In genomic region chr9:121974141-121974986, GRCm38 (mm10) we compare ENCODE assay signal across 11 mouse cellular contexts. TPM values are rescaled to one million over a fixed set of nuclear protein-coding genes. Genes with fewer than 3 reads are reported as not detected.
A peak's percentile ranks its signal among the peaks of the same experiment; 100 is the strongest.
DNase-seq lines count a peak whose midpoint lies in the region; ATAC-seq and TF ChIP-seq lines count a peak whose summit lies in the region.
"Had no signal": no experiment of that assay in that cellular context is flagged by ENCODE, and none has a peak within 500 bp of the region (broad histone marks: within the 10 kb centered on the region; RNA-seq: fewer than 3 reads in every experiment).

No protein-coding gene starts in this region.

- H3K9me3 ChIP-seq in midbrain, embryonic 15.5 days, result no peaks in the 10 kb centered on the region
- no peaks in the 10 kb centered on the region for H3K9me3 ChIP-seq in midbrain, embryonic 13.5 days
- H3K9me3 ChIP-seq: embryonic facial prominence, embryonic 12.5 days; midbrain, embryonic 12.5 days had no signal

- no peak for DNase-seq in frontal cortex, postnatal 36 days (ENCODE audit: low spot score in 2 of 2)
- DNase-seq in gastrocnemius, postnatal 10 days, result peak; percentile 48
- peak; percentile 37 to 70 for DNase-seq in lung, postnatal 4 days
- DNase-seq in thymus, adult 2 months, result no peak
- no peak for DNase-seq in yolk sac, embryonic 10.5 days (ENCODE audit: low spot score)

- H3K4me2 ChIP-seq in midbrain, embryonic 15.5 days, result no peak overlapping the region
- H3K4me2 ChIP-seq in midbrain, embryonic 13.5 days (replicated peaks), result no peak overlapping the region
- H3K4me2 ChIP-seq: embryonic facial prominence, embryonic 12.5 days; midbrain, embryonic 12.5 days had no signal

- H3K27ac ChIP-seq in midbrain, embryonic 15.5 days, result 0 out of 2 replicates have a peak overlapping the region, but pooled peaks have one; percentile 10
- no peak overlapping the region for H3K27ac ChIP-seq in midbrain, embryonic 13.5 days
- H3K27ac ChIP-seq in thymus, adult 2 months (ENCODE audit: control insufficient read depth, insufficient read depth, low read length), result no peak overlapping the region
- H3K27ac ChIP-seq: embryonic facial prominence, embryonic 12.5 days; left cerebral cortex, adult 2 months; midbrain, embryonic 12.5 days had no signal

- 82% methylated on average over 12 of the region's 12 CpGs for WGBS in midbrain, embryonic 15.5 days
- WGBS in midbrain, embryonic 13.5 days, result 87% methylated on average over 12 of the region's 12 CpGs
- 91% methylated on average over 12 of the region's 12 CpGs for WGBS in thymus, adult 2 months

- H3K4me3 ChIP-seq in midbrain, embryonic 15.5 days, result no peak overlapping the region
- no peak overlapping the region for H3K4me3 ChIP-seq in midbrain, embryonic 13.5 days (replicated peaks)
- H3K4me3 ChIP-seq in thymus, adult 2 months (ENCODE audit: control insufficient read depth, insufficient read depth, low read length), result no peak overlapping the region
- H3K4me3 ChIP-seq: embryonic facial prominence, embryonic 12.5 days; left cerebral cortex, adult 2 months; midbrain, embryonic 12.5 days had no signal

- TF ChIP-seq CTCF in thymus, adult 2 months (IDR thresholded peaks at IDR 0.05; ENCODE audit: borderline replicate concordance, control insufficient read depth, extremely low read depth, insufficient read depth, low read length, poor library complexity), result no peak

- no peaks in the 10 kb centered on the region for H3K36me3 ChIP-seq in midbrain, embryonic 15.5 days (replicated peaks)
- H3K36me3 ChIP-seq in midbrain, embryonic 13.5 days, result no peaks in the 10 kb centered on the region; the same call in 1 of the 2 replicates
- no peaks in the 10 kb centered on the region for H3K36me3 ChIP-seq in thymus, adult 2 months (ENCODE audit: control insufficient read depth, insufficient read depth, low read length)
- H3K36me3 ChIP-seq: embryonic facial prominence, embryonic 12.5 days; midbrain, embryonic 12.5 days had no signal

- ATAC-seq in frontal cortex, adult (ENCODE audit: low TSS enrichment), result peak; percentile 44; the same call in 1 of the 2 replicates
- no peak for ATAC-seq in midbrain, embryonic 15.5 days (replicated peaks)
- ATAC-seq in midbrain, embryonic 13.5 days, result no peak

- H3K4me1 ChIP-seq in midbrain, embryonic 15.5 days, result no peaks in the 10 kb centered on the region
- no peaks in the 10 kb centered on the region for H3K4me1 ChIP-seq in midbrain, embryonic 13.5 days (replicated peaks)
- no peaks in the 10 kb centered on the region for H3K4me1 ChIP-seq in thymus, adult 2 months (replicated peaks; ENCODE audit: control insufficient read depth, insufficient read depth, low read length)
- H3K4me1 ChIP-seq: midbrain, embryonic 12.5 days had no signal

- no peaks in the 10 kb centered on the region for H3K27me3 ChIP-seq in midbrain, embryonic 15.5 days (replicated peaks)
- H3K27me3 ChIP-seq in midbrain, embryonic 13.5 days, result no peaks in the 10 kb centered on the region
- no peaks in the 10 kb centered on the region for H3K27me3 ChIP-seq in thymus, adult 2 months (ENCODE audit: control insufficient read depth, insufficient read depth, low read length)
- H3K27me3 ChIP-seq: embryonic facial prominence, embryonic 12.5 days; midbrain, embryonic 12.5 days had no signal

- TF ChIP-seq POLR2A in thymus, adult 2 months (IDR thresholded peaks at IDR 0.05; ENCODE audit: control insufficient read depth, extremely low read depth, insufficient read depth, low read length, poor library complexity), result no peak

- no peak overlapping the region for H3K9ac ChIP-seq in midbrain, embryonic 15.5 days
- no peak overlapping the region for H3K9ac ChIP-seq in midbrain, embryonic 13.5 days (replicated peaks)
- H3K9ac ChIP-seq: embryonic facial prominence, embryonic 12.5 days; midbrain, embryonic 12.5 days had no signal

RNA-seq across cellular contexts. Expression of gene Pomgnt2, which starts 22.5 kb away (rescaled TPM):
- 37.1 and 37.9 TPM in 2 replicates for polyA plus RNA-seq in midbrain, embryonic 15.5 days (2015; fragmentation: Nextera tagmentation; extraction: Ambion mirVana)
- 20.8 and 23.2 TPM in 2 replicates for polyA plus RNA-seq in midbrain, embryonic 13.5 days (2015; fragmentation: Nextera tagmentation; extraction: Ambion mirVana)
- 1 to 10 TPM; 6.5 to 7.0 TPM for total RNA-seq in gastrocnemius, postnatal 10 days (2021)
- 15.2 and 19.3 TPM in 2 replicates for polyA plus RNA-seq in thymus, adult 2 months (2012; rRNA removed)

RNA-seq across cellular contexts. Expression of gene Fam198a, which starts 23.6 kb away (rescaled TPM):
- 1.7 and 2.2 TPM in 2 replicates for polyA plus RNA-seq in midbrain, embryonic 15.5 days (2015; fragmentation: Nextera tagmentation; extraction: Ambion mirVana)
- 0.89 and 0.96 TPM in 2 replicates for polyA plus RNA-seq in midbrain, embryonic 13.5 days (2015; fragmentation: Nextera tagmentation; extraction: Ambion mirVana)
- 1 to 10 TPM; 6.4 to 7.8 TPM for total RNA-seq in gastrocnemius, postnatal 10 days (2021)
- 0.64 and 0.69 TPM in 2 replicates for polyA plus RNA-seq in thymus, adult 2 months (2012; rRNA removed)

RNA-seq across cellular contexts. Expression of gene Cyp8b1, which starts 58.3 kb away (rescaled TPM):
- not detected in 2 replicates for polyA plus RNA-seq in midbrain, embryonic 15.5 days (2015; fragmentation: Nextera tagmentation; extraction: Ambion mirVana)
- polyA plus RNA-seq in midbrain, embryonic 13.5 days (2015; fragmentation: Nextera tagmentation; extraction: Ambion mirVana), result not detected in 2 replicates
- not detected for total RNA-seq in gastrocnemius, postnatal 10 days (2021)
- polyA plus RNA-seq in thymus, adult 2 months (2012; rRNA removed), result 0.74 and 1.6 TPM in 2 replicates
- total RNA-seq: left cerebral cortex, adult 2 months had no signal
- polyA plus RNA-seq: embryonic facial prominence, embryonic 12.5 days; midbrain, embryonic 12.5 days had no signal

Comparison
In these comparisons a context has a peak if more than half of its experiments do, and no peak if none do; other contexts are left out.
1. DNase-seq: peak in gastrocnemius, postnatal 10 days (single experiment) and lung, postnatal 4 days (2 of 2); none in frontal cortex, postnatal 36 days (0 of 2), thymus, adult 2 months (single experiment) and yolk sac, embryonic 10.5 days (single experiment).